Mouse (Mus musculus) midbrain, postnatal 0 days (tissue): Measurements from ENCODE around the gene Prrt4. TPM values are rescaled to one million over a fixed set of nuclear protein-coding genes. Genes with fewer than 3 reads are reported as not detected.

Experiments used
- ATAC-seq: fragments of 200-750 bp; cut with Nextera tagmentation; 2 replicates; pipeline ENCODE4 v1.8.0; 2017; ENCODE audit warnings: moderate number of reproducible peaks, mild to moderate bottlenecking, moderate TSS enrichment, moderate library complexity; ENCODE audit not compliant: low FRiP score
- DNase-seq: peaks from one replicate; pipeline ENCODE4 v3.0.0-alpha.2; 2015; ENCODE audit warnings: low spot score
- H3K27ac ChIP-seq: fragments of 300-500 bp; sonication (generic); 2 replicates; pipeline ENCODE4 v1.5.1; 2014; ENCODE audit warnings: low read depth, mild to moderate bottlenecking, low read length, mixed read lengths
- H3K27me3 ChIP-seq: fragments of 300-500 bp; sonication (generic); 2 replicates; pipeline ENCODE4 v1.6.1; 2014; ENCODE audit warnings: low read length, control low read depth, mixed read lengths; ENCODE audit not compliant: insufficient read depth
- H3K36me3 ChIP-seq: fragments of 300-500 bp; sonication (generic); 2 replicates; pipeline ENCODE4 v1.6.1; 2014; ENCODE audit warnings: low read length, control low read depth, mixed read lengths; ENCODE audit not compliant: insufficient read depth
- H3K4me1 ChIP-seq: fragments of 300-500 bp; sonication (generic); 2 replicates; pipeline ENCODE4 v1.6.1; 2014; ENCODE audit warnings: mild to moderate bottlenecking, control low read depth, antibody characterized with exemption, low read length, mixed read lengths; ENCODE audit not compliant: insufficient read depth
- H3K4me2 ChIP-seq: fragments of 300-500 bp; sonication (generic); 2 replicates; pipeline ENCODE4 v1.6.1; 2014; ENCODE audit warnings: low read depth, mild to moderate bottlenecking, low read length, mixed read lengths; ENCODE audit not compliant: poor library complexity, severe bottlenecking
- H3K4me3 ChIP-seq: fragments of 300-500 bp; sonication (generic); 2 replicates; pipeline ENCODE4 v1.5.1; 2014; ENCODE audit warnings: low read depth, mild to moderate bottlenecking, low read length, moderate library complexity
- H3K9ac ChIP-seq: fragments of 300-500 bp; sonication (generic); replicated peaks from 2 replicates; pipeline ENCODE4 v1.6.1; 2014; ENCODE audit warnings: mild to moderate bottlenecking, low read length, moderate library complexity, mixed read lengths; ENCODE audit not compliant: poor library complexity, severe bottlenecking
- H3K9me3 ChIP-seq: fragments of 300-500 bp; sonication (generic); 2 replicates; pipeline ENCODE4 v1.6.1; 2016; ENCODE audit warnings: low read length, control low read depth
- CTCF ChIP-seq: IDR thresholded peaks from 2 replicates; pipeline ENCODE4 v1.5.1; 2016; ENCODE audit warnings: antibody characterized with exemption, mild to moderate bottlenecking
- WGBS: fragments of 180-500 bp; shearing (Covaris S2); extraction: QIAGEN DNeasy Blood & Tissue Kit; methylation state at CpG from one replicate; pipeline ENCODE4 v1.1.7; 2014; 5-methylcytosine and 5-hydroxymethylcytosine counted together
- polyA plus RNA-seq: library from polyadenylated mRNA; unstranded; fragments of >200 nt; fragmentation: Nextera tagmentation; extraction: Ambion mirVana; gene quantifications from 2 replicates; pipeline ENCODE4 v1.2.1, GENCODE M21; 2015
- total RNA-seq: library from RNA; depleted of rRNA; stranded (reverse); fragments of >200 nt; gene quantifications from 2 replicates; pipeline ENCODE4 v1.2.3, GENCODE M21; 2014

Prrt4 gene
- total and polyA plus RNA-seq, 2 experiments from 2014 or later: 15.4 to 40.2 TPM

DNA sequence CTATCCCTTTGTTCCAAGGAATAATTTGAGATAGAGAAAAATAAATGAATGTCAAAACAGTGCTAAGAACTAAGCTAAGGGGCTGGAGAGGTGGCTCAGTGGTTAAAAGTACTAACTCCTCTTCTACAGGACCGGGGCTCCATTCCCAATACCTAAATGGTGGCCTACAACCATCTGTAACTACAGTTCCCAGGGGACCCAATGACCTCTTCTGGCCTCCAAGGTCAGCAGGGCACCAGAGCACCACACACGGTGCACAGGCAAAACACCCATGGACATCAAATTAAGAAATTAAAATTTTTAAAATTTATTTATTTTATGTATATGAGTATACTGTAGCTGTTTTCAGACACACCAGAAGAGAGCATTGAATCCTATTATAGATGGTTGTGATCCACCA, 18.6 kb downstream of the Prrt4 start:
- Histone ChIP-seq H3K9ac (no peak overlapping the region), H3K27me3 (no peaks in the 10 kb centered on the region), H3K9me3 (no peaks in the 10 kb centered on the region), H3K4me2 (no peak overlapping the region), H3K36me3 (peaks cover 31% of the 10 kb centered on the region), H3K4me1 (peaks cover 5% of the 10 kb centered on the region; the same call in 1 of the 2 replicates), H3K4me3 (no peak overlapping the region), H3K27ac (no peak overlapping the region)
- no peak for TF ChIP-seq CTCF
- WGBS: 93% methylated on average over 2 of the region's 2 CpGs
- ATAC-seq: no peak
- no peak for DNase-seq

DNA sequence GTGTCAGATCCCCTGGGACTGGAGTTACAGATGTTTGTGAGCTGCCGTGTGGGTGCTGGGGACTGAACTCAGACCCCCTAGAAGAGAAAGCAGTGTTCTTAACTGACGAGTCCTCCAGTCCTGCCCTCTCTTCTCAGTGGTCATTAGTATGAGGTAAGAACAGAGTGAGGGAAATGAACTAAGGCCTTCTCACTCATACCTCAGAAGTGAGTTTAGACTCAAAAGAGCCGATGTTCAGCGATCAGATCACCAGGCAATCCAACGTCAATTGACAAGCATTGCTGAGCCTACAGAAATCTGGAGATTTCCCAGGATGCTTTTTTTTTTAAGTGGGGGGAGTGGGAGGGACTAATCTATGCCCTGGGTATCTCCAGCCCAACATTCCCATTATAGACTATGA, 23.1 kb downstream of the Prrt4 start:
- TF ChIP-seq CTCF: no peak
- no peak for DNase-seq
- Histone ChIP-seq H3K27ac (no peak overlapping the region), H3K27me3 (no peaks in the 10 kb centered on the region), H3K9me3 (no peaks in the 10 kb centered on the region), H3K4me2 (no peak overlapping the region), H3K9ac (no peak overlapping the region), H3K4me1 (no peaks in the 10 kb centered on the region), H3K36me3 (peaks cover 59% of the 10 kb centered on the region), H3K4me3 (no peak overlapping the region)
- no peak for ATAC-seq
- WGBS: 91% methylated on average over 5 of the region's 5 CpGs

DNA sequence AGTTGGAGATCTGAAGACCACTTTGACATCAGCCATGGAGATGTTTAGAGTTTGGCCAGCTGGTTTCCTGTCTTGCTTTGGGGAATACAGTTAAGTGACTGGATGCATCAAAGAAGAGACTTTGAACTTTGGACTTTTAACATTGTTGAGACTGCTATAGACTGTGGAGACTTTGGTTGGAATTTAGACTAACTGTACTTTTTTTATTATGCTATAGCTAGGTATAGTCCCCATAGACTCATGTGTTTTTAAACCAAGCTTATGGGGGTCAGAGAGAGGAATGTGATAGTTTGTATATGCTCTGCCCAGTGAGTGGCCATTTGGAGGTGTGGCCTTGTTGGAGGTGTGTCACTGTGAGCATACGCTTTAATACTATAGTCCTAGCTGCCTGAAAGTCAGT, 29.4 kb downstream of the Prrt4 start:
- no peaks in the 10 kb centered on the region for H3K27me3 ChIP-seq
- no peak for TF ChIP-seq CTCF
- WGBS: 83% methylated on average over 1 of the region's 1 CpGs
- H3K9ac ChIP-seq: no peak overlapping the region
- H3K4me2 ChIP-seq: no peak overlapping the region
- no peak overlapping the region for H3K4me3 ChIP-seq
- H3K4me1 ChIP-seq: no peaks in the 10 kb centered on the region
- H3K36me3 ChIP-seq: peaks cover 28% of the 10 kb centered on the region
- no peaks in the 10 kb centered on the region for H3K9me3 ChIP-seq
- ATAC-seq: no peak
- H3K27ac ChIP-seq: no peak overlapping the region
- DNase-seq: no peak

DNA sequence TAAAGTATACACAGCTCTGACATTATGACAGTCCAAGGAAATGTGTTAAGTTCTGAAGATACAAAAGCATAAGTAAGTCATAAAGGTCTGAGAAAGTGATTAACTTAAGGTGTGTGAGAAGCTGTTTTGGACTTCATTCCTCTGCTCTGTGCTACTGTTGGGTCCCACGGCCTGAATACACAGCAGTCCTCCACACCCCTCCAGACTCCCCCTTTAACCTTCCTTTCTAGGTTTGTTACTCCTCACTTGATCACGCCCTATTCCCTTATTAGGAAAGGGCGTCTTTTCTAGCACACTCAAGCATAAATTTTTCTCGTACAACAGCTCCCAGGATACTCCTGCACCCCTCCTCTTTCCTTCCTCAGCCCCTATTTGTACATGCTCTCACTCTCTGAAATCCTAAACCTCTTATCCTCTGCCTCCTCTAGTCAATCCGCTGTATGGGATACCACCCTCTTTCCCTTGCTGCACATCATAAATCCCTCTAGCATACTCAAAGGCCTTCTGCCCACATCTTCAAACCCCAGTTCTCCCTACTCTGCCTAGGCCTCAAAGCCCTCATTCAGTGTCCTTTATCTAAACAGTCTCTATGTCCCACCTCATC, 31.9 kb downstream of the Prrt4 start:
- no peak overlapping the region for H3K9ac ChIP-seq
- no peak for ATAC-seq
- H3K27me3 ChIP-seq: no peaks in the 10 kb centered on the region
- no peak overlapping the region for H3K4me3 ChIP-seq
- no peak for TF ChIP-seq CTCF
- no peak for DNase-seq
- 85% methylated on average over 5 of the region's 5 CpGs for WGBS
- no peaks in the 10 kb centered on the region for H3K9me3 ChIP-seq
- H3K27ac ChIP-seq: no peak overlapping the region
- peaks cover 7% of the 10 kb centered on the region; the same call in 1 of the 2 replicates for H3K36me3 ChIP-seq
- no peaks in the 10 kb centered on the region for H3K4me1 ChIP-seq
- H3K4me2 ChIP-seq: no peak overlapping the region

DNA sequence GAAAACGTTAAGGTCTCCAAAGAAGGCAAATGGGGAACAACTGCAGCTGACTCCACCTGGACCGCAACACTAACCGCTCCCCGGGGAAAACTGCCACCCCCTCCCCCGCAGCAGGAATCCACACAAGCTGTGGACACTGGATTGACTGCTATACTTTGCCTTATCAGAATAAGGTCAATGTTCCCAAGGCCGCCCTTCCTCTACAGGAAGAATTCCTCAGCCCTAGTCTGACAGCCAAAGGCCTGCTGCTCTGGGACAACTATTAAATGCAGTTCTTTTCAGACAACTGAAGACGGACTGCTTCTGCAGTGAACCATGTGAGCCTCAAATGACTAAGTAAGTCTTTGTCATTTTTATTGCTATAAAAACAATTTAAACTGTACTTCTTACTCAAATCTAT, 32.7 kb downstream of the Prrt4 start:
- no peak overlapping the region for H3K27ac ChIP-seq
- no peak overlapping the region for H3K9ac ChIP-seq
- H3K9me3 ChIP-seq: no peaks in the 10 kb centered on the region
- no peak overlapping the region for H3K4me2 ChIP-seq
- no peak for ATAC-seq
- no peaks in the 10 kb centered on the region for H3K4me1 ChIP-seq
- WGBS: 84% methylated on average over 7 of the region's 7 CpGs
- peaks cover 5% of the 10 kb centered on the region; the same call in 1 of the 2 replicates for H3K36me3 ChIP-seq
- DNase-seq: no peak
- no peak overlapping the region for H3K4me3 ChIP-seq
- no peak for TF ChIP-seq CTCF
- H3K27me3 ChIP-seq: no peaks in the 10 kb centered on the region

DNA sequence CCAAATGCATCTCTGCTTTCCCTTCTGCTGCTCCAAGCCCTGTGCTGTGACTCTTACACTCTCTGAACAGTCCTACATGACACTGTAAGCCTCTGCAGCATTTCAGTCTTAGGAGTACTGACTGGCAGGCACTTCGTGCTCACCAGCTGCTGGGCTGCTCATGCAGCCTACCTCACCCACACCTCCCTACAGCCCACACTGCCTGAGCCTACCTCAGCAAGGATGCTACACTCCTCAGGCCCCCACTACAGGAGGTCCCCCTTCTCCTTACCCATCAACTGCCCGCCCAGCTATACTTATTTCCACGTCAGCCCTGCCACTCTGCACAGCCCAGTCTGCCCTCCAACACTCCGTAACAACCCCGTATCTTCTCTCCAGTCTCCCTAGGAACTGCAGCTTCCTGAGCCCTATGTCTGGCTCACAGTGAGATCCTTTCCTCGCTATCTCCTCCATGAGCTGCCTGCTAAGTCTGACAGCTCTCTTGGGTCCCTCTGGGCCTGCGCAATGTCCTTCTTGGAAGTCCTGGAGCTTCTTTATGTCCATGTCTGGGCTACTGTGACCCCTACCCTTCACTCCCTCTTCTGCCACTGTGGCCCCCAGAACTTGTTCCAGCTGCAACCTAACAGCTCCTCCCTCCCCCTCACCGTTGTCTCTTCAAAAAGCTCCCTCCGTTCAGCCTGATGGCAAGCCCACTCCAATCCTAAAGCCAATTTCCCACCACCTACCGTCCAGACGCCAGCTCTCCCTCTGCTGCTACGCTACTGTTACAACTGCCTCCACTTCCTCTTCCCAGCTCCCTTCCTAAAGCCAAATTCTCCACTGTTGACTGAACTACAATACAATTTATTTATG, 33.7 kb downstream of the Prrt4 start:
- ATAC-seq (no peak), DNase-seq (no peak)
- no peak overlapping the region for H3K4me3 ChIP-seq
- H3K4me1 ChIP-seq: no peaks in the 10 kb centered on the region
- no peak overlapping the region for H3K9ac ChIP-seq
- no peaks in the 10 kb centered on the region for H3K9me3 ChIP-seq
- no peak for TF ChIP-seq CTCF
- H3K27me3 ChIP-seq: no peaks in the 10 kb centered on the region
- H3K36me3 ChIP-seq: peaks cover 5% of the 10 kb centered on the region; the same call in 1 of the 2 replicates
- no peak overlapping the region for H3K4me2 ChIP-seq
- 76% methylated on average over 12 of the region's 12 CpGs for WGBS
- H3K27ac ChIP-seq: no peak overlapping the region
